Mouse (Mus musculus): ENCODE results near the gene Pbx4.

DNA sequence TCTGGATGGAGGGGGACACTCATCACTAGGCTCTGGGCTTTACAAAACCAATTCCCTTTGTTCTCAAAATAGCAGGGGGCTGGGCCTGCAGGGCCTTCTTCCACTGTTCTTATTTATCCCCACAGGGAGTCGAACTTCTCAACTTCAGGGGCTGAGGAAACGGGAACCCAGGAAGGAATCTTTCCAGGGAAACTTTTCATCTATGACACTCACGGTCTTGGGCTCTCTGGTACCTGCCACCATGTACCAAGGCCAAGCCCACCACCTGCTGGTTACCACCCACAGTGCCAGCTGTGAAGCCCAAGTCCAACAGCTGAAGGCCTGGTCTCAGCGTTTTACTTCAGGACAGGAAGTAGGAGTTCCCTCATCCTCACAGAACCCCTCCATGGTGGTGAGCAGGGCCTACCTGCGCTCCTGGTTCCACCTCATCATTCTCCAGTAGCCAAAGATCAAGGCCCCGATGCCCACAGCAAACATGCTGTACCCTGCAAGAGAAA, 62.6 kb downstream of the Pbx4 start:
- TF ChIP-seq CTCF (conservative IDR thresholded peaks at IDR 0.05; ENCODE audit: low read length) (no peak), POU5F1 (IDR thresholded peaks at IDR 0.05; ENCODE audit: borderline replicate concordance, low read length) (no peak), NANOG (IDR thresholded peaks at IDR 0.05; ENCODE audit: borderline replicate concordance, low read length) (no peak)

Measured in E14TG2a.4 (cell line).